Mouse (Mus musculus): ENCODE data around the gene Map3k4. TPM values are rescaled to one million over a fixed set of nuclear protein-coding genes. Genes with fewer than 3 reads are reported as not detected.
A peak's percentile ranks its signal among the peaks of the same experiment; 100 is the strongest.

Map3k4 gene
- polyA plus RNA-seq, 1 experiment from 2014 or later = 54.1 TPM

- WGBS = 91% methylated on average over 10 of the region's 10 CpGs
- no peak overlapping the region for H3K4me2 ChIP-seq
- H3K4me3 ChIP-seq (replicated peaks) = no peak overlapping the region
- no peak overlapping the region for H3K27ac ChIP-seq
- H3K9me3 ChIP-seq = 0 out of 2 replicates have a peak, but pooled peaks cover 8% of the 10 kb centered on the region
- no peak for ATAC-seq (ENCODE audit: low FRiP score)
- no peaks in the 10 kb centered on the region for H3K27me3 ChIP-seq
- no peak overlapping the region for H3K9ac ChIP-seq
- H3K4me1 ChIP-seq = no peaks in the 10 kb centered on the region
- peaks cover 24% of the 10 kb centered on the region for H3K36me3 ChIP-seq (replicated peaks)
These were observed 38.8 kb downstream of the Map3k4 start for GRCm38 (mm10) chr17:12279810-12280209.

GRCm38 (mm10) chr17:12278073-12278472 lies 40.5 kb downstream of the Map3k4 start:
- WGBS = 92% methylated on average over 5 of the region's 5 CpGs
- Histone ChIP-seq H3K27me3 (no peaks in the 10 kb centered on the region), H3K4me1 (no peaks in the 10 kb centered on the region), H3K27ac (no peak overlapping the region), H3K4me3 (replicated peaks) (no peak overlapping the region), H3K36me3 (replicated peaks) (peaks cover 24% of the 10 kb centered on the region), H3K9me3 (0 out of 2 replicates have a peak, but pooled peaks cover 3% of the 10 kb centered on the region), H3K4me2 (no peak overlapping the region), H3K9ac (no peak overlapping the region)
- no peak for ATAC-seq (ENCODE audit: low FRiP score)

- peaks cover 24% of the 10 kb centered on the region for H3K36me3 ChIP-seq (replicated peaks)
- H3K9ac ChIP-seq = no peak overlapping the region
- WGBS = 91% methylated on average over 4 of the region's 4 CpGs
- H3K4me1 ChIP-seq = no peaks in the 10 kb centered on the region
- no peak for ATAC-seq (ENCODE audit: low FRiP score)
- H3K27me3 ChIP-seq = no peaks in the 10 kb centered on the region
- H3K9me3 ChIP-seq = no peaks in the 10 kb centered on the region
- no peak overlapping the region for H3K4me3 ChIP-seq (replicated peaks)
- no peak overlapping the region for H3K27ac ChIP-seq
- no peak overlapping the region for H3K4me2 ChIP-seq
These were observed 41.3 kb downstream of the Map3k4 start for GRCm38 (mm10) chr17:12277297-12277696.

GRCm38 (mm10) chr17:12276496-12277200 lies 41.9 kb downstream of the Map3k4 start:
- Histone ChIP-seq H3K27ac (no peak overlapping the region), H3K27me3 (no peaks in the 10 kb centered on the region), H3K4me3 (replicated peaks) (no peak overlapping the region), H3K4me1 (no peaks in the 10 kb centered on the region), H3K36me3 (replicated peaks) (peaks cover 31% of the 10 kb centered on the region), H3K4me2 (no peak overlapping the region), H3K9me3 (no peaks in the 10 kb centered on the region), H3K9ac (no peak overlapping the region)
- no peak for ATAC-seq (ENCODE audit: low FRiP score)
- WGBS = 89% methylated on average over 11 of the region's 11 CpGs

- H3K4me1 ChIP-seq = no peaks in the 10 kb centered on the region
- H3K27me3 ChIP-seq = no peaks in the 10 kb centered on the region
- peaks cover 40% of the 10 kb centered on the region for H3K36me3 ChIP-seq (replicated peaks)
- WGBS = 75% methylated on average over 9 of the region's 9 CpGs
- no peak overlapping the region for H3K4me3 ChIP-seq (replicated peaks)
- ATAC-seq (ENCODE audit: low FRiP score) = no peak
- no peak overlapping the region for H3K4me2 ChIP-seq
- no peak overlapping the region for H3K27ac ChIP-seq
- H3K9me3 ChIP-seq = no peaks in the 10 kb centered on the region
- H3K9ac ChIP-seq = no peak overlapping the region
These were observed 42.8 kb downstream of the Map3k4 start for GRCm38 (mm10) chr17:12275756-12276155.

- no peak for ATAC-seq (ENCODE audit: low FRiP score)
- no peaks in the 10 kb centered on the region for H3K9me3 ChIP-seq
- WGBS = 96% methylated on average over 5 of the region's 5 CpGs
These were observed 45.6 kb downstream of the Map3k4 start for GRCm38 (mm10) chr17:12273032-12273431.

GRCm38 (mm10) chr17:12271805-12272204 lies 46.8 kb downstream of the Map3k4 start:
- peaks cover 49% of the 10 kb centered on the region for H3K36me3 ChIP-seq (replicated peaks)

More at GRCm38 (mm10) chr17:12273032-12273431, 45.6 kb downstream of the Map3k4 start:
- Histone ChIP-seq H3K4me2 (no peak overlapping the region), H3K4me1 (peaks cover 7% of the 10 kb centered on the region; the same call in 1 of the 2 replicates), H3K9ac (no peak overlapping the region), H3K27me3 (no peaks in the 10 kb centered on the region), H3K27ac (no peak overlapping the region), H3K36me3 (replicated peaks) (peaks cover 58% of the 10 kb centered on the region), H3K4me3 (replicated peaks) (no peak overlapping the region)

GRCm38 (mm10) chr17:12268538-12268937 lies 50.1 kb downstream of the Map3k4 start:
- Histone ChIP-seq H3K27ac (peak overlapping the region; percentile 25; the same call in 1 of the 2 replicates), H3K36me3 (replicated peaks) (peaks cover 37% of the 10 kb centered on the region), H3K4me1 (peaks cover 23% of the 10 kb centered on the region), H3K9ac (no peak overlapping the region), H3K27me3 (no peaks in the 10 kb centered on the region), H3K4me3 (replicated peaks) (no peak overlapping the region), H3K4me2 (no peak overlapping the region), H3K9me3 (no peaks in the 10 kb centered on the region)
- WGBS = 92% methylated on average over 10 of the region's 10 CpGs
- ATAC-seq (ENCODE audit: low FRiP score) = 0 out of 2 replicates have a peak, but pooled peaks have one; percentile 20

More at GRCm38 (mm10) chr17:12271805-12272204, 46.8 kb downstream of the Map3k4 start:
- Histone ChIP-seq H3K27ac (no peak overlapping the region), H3K4me2 (no peak overlapping the region), H3K9me3 (no peaks in the 10 kb centered on the region), H3K4me3 (replicated peaks) (no peak overlapping the region), H3K4me1 (peaks cover 14% of the 10 kb centered on the region; the same call in 1 of the 2 replicates), H3K9ac (no peak overlapping the region), H3K27me3 (no peaks in the 10 kb centered on the region)
- ATAC-seq (ENCODE audit: low FRiP score) = no peak
- WGBS = 93% methylated on average over 18 of the region's 18 CpGs

- peaks cover 41% of the 10 kb centered on the region for H3K36me3 ChIP-seq (replicated peaks)
- no peaks in the 10 kb centered on the region for H3K9me3 ChIP-seq
- no peaks in the 10 kb centered on the region for H3K27me3 ChIP-seq
- H3K9ac ChIP-seq = no peak overlapping the region
- WGBS = 90% methylated on average over 4 of the region's 4 CpGs
- no peak overlapping the region for H3K4me2 ChIP-seq
- no peak overlapping the region for H3K4me3 ChIP-seq (replicated peaks)
- peaks cover 23% of the 10 kb centered on the region for H3K4me1 ChIP-seq
- ATAC-seq (ENCODE audit: low FRiP score) = no peak
- H3K27ac ChIP-seq = no peak overlapping the region
These were observed 50.5 kb downstream of the Map3k4 start for GRCm38 (mm10) chr17:12268091-12268490.

GRCm38 (mm10) chr17:12265969-12266925 lies 52.3 kb downstream of the Map3k4 start:
- Histone ChIP-seq H3K9ac (no peak overlapping the region), H3K4me2 (no peak overlapping the region), H3K4me1 (peaks cover 23% of the 10 kb centered on the region), H3K27me3 (no peaks in the 10 kb centered on the region), H3K36me3 (replicated peaks) (peaks cover 42% of the 10 kb centered on the region), H3K27ac (no peak overlapping the region), H3K4me3 (replicated peaks) (no peak overlapping the region), H3K9me3 (no peaks in the 10 kb centered on the region)
- WGBS = 75% methylated on average over 21 of the region's 21 CpGs
- ATAC-seq (ENCODE audit: low FRiP score) = peak; percentile 58; the same call in 1 of the 2 replicates

- no peaks in the 10 kb centered on the region for H3K9me3 ChIP-seq
- H3K4me3 ChIP-seq (replicated peaks) = no peak overlapping the region
- no peaks in the 10 kb centered on the region for H3K27me3 ChIP-seq
- ATAC-seq (ENCODE audit: low FRiP score) = no peak
- no peak overlapping the region for H3K4me2 ChIP-seq
- no peak overlapping the region for H3K27ac ChIP-seq
- 86% methylated on average over 3 of the region's 3 CpGs for WGBS
- H3K36me3 ChIP-seq (replicated peaks) = peaks cover 39% of the 10 kb centered on the region
- H3K9ac ChIP-seq = no peak overlapping the region
- H3K4me1 ChIP-seq = peaks cover 23% of the 10 kb centered on the region
These were observed 54.3 kb downstream of the Map3k4 start for GRCm38 (mm10) chr17:12264293-12264692.

- WGBS = 86% methylated on average over 13 of the region's 13 CpGs
- H3K4me1 ChIP-seq = peaks cover 20% of the 10 kb centered on the region
- no peaks in the 10 kb centered on the region for H3K27me3 ChIP-seq
- H3K4me3 ChIP-seq (replicated peaks) = no peak overlapping the region
- H3K36me3 ChIP-seq (replicated peaks) = peaks cover 39% of the 10 kb centered on the region
- H3K27ac ChIP-seq = no peak overlapping the region; the same call in 1 of the 2 replicates
- no peak for ATAC-seq (ENCODE audit: low FRiP score)
- H3K9me3 ChIP-seq = no peaks in the 10 kb centered on the region
- no peak overlapping the region for H3K9ac ChIP-seq
- H3K4me2 ChIP-seq = no peak overlapping the region
These were observed 54.8 kb downstream of the Map3k4 start for GRCm38 (mm10) chr17:12263787-12264186.

Data from forebrain, embryonic 12.5 days (tissue).